Mouse (Mus musculus) cerebellum, adult 2 months (tissue): ENCODE results near the gene Cd300ld5.

Experiments
- CTCF ChIP-seq: fragments of 200-500 bp; IDR thresholded peaks from 2 replicates; pipeline ENCODE4 v1.5.1; 2011; ENCODE audit warnings: low read depth, mild to moderate bottlenecking, control low read depth, low read length, moderate library complexity, borderline replicate concordance; ENCODE audit not compliant: insufficient read depth
- POLR2A ChIP-seq: fragments of 200-500 bp; IDR thresholded peaks from 2 replicates; pipeline ENCODE4 v1.6.1; 2011; ENCODE audit warnings: low read length, control low read depth, borderline replicate concordance; ENCODE audit not compliant: insufficient read depth

- TF ChIP-seq CTCF (no peak), POLR2A (no peak)
Measured at GRCm38 (mm10) chr11:115059797-115060196, 22.2 kb upstream of the Cd300ld5 start.
